Mouse (Mus musculus) forebrain, postnatal 0 days (tissue): ENCODE results near the gene Homer1. TPM values are rescaled to one million over a fixed set of nuclear protein-coding genes. Genes with fewer than 3 reads are reported as not detected.
A peak's percentile ranks its signal among the peaks of the same experiment; 100 is the strongest.

ENCODE experiments used
- ATAC-seq: fragments of 200-750 bp; cut with Nextera tagmentation; 2 replicates; pipeline ENCODE4 v1.8.0; 2017; ENCODE audit warnings: mild to moderate bottlenecking, moderate library complexity
- DNase-seq: peaks from one replicate; pipeline ENCODE4 v3.0.0-alpha.2; 2015
- H3K27ac ChIP-seq: fragments of 300-500 bp; sonication (generic); 2 replicates; pipeline ENCODE4 v1.5.1; 2014; ENCODE audit warnings: low read depth, mild to moderate bottlenecking, antibody characterized with exemption, low read length, moderate library complexity, mixed read lengths
- H3K27me3 ChIP-seq: fragments of 300-500 bp; sonication (generic); 2 replicates; pipeline ENCODE4 v1.6.1; 2014; ENCODE audit warnings: mild to moderate bottlenecking, low read length, mixed read lengths; ENCODE audit not compliant: insufficient read depth
- H3K36me3 ChIP-seq: fragments of 300-500 bp; sonication (generic); 2 replicates; pipeline ENCODE4 v1.6.1; 2014; ENCODE audit warnings: mild to moderate bottlenecking, moderate library complexity; ENCODE audit not compliant: insufficient read depth
- H3K4me1 ChIP-seq: fragments of 300-500 bp; sonication (generic); 2 replicates; pipeline ENCODE4 v1.6.1; 2014; ENCODE audit warnings: antibody characterized with exemption; ENCODE audit not compliant: insufficient read depth
- H3K4me2 ChIP-seq: fragments of 300-500 bp; sonication (generic); 2 replicates; pipeline ENCODE4 v1.6.1; 2014; ENCODE audit warnings: low read depth, mild to moderate bottlenecking, moderate library complexity
- H3K4me3 ChIP-seq: fragments of 300-500 bp; sonication (generic); 2 replicates; pipeline ENCODE4 v1.5.1; 2014; ENCODE audit warnings: low read depth, low read length, mixed read lengths
- H3K9ac ChIP-seq: fragments of 300-500 bp; sonication (generic); 2 replicates; pipeline ENCODE4 v1.6.1; 2014; ENCODE audit warnings: mild to moderate bottlenecking
- H3K9me3 ChIP-seq: fragments of 300-500 bp; sonication (generic); 2 replicates; pipeline ENCODE4 v1.6.1; 2016; ENCODE audit warnings: low read length
- CTCF ChIP-seq: sonication (generic); IDR thresholded peaks from 2 replicates; pipeline ENCODE4 v1.5.1; 2016; ENCODE audit warnings: antibody characterized with exemption, control low read depth, low read depth
- WGBS: fragments of 180-500 bp; shearing (Covaris S2); extraction: QIAGEN DNeasy Blood & Tissue Kit; methylation state at CpG from one replicate; pipeline ENCODE4 v1.1.7; 2014; 5-methylcytosine and 5-hydroxymethylcytosine counted together
- polyA plus RNA-seq: library from polyadenylated mRNA; unstranded; fragments of >200 nt; fragmentation: Nextera tagmentation; extraction: Ambion mirVana; gene quantifications from 2 replicates; pipeline ENCODE4 v1.2.1, GENCODE M21; 2015
- total RNA-seq: library from RNA; depleted of rRNA; stranded (reverse); fragments of >200 nt; gene quantifications from 2 replicates; pipeline ENCODE4 v1.2.3, GENCODE M21; 2014

Gene Homer1
- total and polyA plus RNA-seq, 2 experiments from 2014 or later: 14.8 to 102 TPM

- H3K36me3 ChIP-seq: no peaks in the 10 kb centered on the region
- H3K27ac ChIP-seq: no peak overlapping the region
- no peak for TF ChIP-seq CTCF
- no peaks in the 10 kb centered on the region for H3K9me3 ChIP-seq
- no peak overlapping the region for H3K4me3 ChIP-seq
- 95% methylated on average over 8 of the region's 8 CpGs for WGBS
- DNase-seq: no peak
- H3K4me1 ChIP-seq: no peaks in the 10 kb centered on the region
- no peak for ATAC-seq
- H3K4me2 ChIP-seq: no peak overlapping the region
- H3K27me3 ChIP-seq: no peaks in the 10 kb centered on the region
- H3K9ac ChIP-seq: no peak overlapping the region
Observed at GRCm38 (mm10) chr13:93380399-93381063, 81.1 kb downstream of the Homer1 start.

DNA sequence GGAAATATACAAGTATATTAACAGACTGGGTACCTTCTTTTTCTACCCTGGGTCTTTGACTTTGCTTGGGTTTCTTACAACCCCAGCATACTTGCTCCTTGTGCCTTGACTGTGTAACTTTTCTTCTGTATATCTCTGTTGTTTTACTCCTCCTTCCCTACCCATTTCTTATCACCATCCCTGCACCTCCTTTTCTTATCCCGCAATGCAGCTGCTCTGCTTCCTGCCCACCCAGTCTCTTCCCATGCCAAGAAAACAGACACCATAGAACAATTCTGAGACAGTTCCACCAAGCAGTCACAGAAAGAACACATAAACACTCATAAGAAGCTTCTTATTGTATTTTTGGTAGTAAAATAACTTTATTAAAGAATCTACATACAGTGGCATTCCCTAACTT lies 81.9 kb downstream of the Homer1 start:
- Histone ChIP-seq H3K9me3 (no peaks in the 10 kb centered on the region), H3K4me2 (no peak overlapping the region), H3K4me3 (no peak overlapping the region), H3K27me3 (no peaks in the 10 kb centered on the region), H3K36me3 (no peaks in the 10 kb centered on the region), H3K27ac (no peak overlapping the region), H3K4me1 (no peaks in the 10 kb centered on the region), H3K9ac (no peak overlapping the region)
- ATAC-seq (no peak), DNase-seq (no peak)
- WGBS: 88% methylated on average over 1 of the region's 1 CpGs
- TF ChIP-seq CTCF: no peak

GRCm38 (mm10) chr13:93383092-93383491 lies 83.7 kb downstream of the Homer1 start:
- Histone ChIP-seq H3K4me3 (no peak overlapping the region), H3K4me1 (no peaks in the 10 kb centered on the region), H3K9me3 (no peaks in the 10 kb centered on the region), H3K27ac (no peak overlapping the region), H3K36me3 (no peaks in the 10 kb centered on the region), H3K9ac (no peak overlapping the region), H3K4me2 (no peak overlapping the region), H3K27me3 (no peaks in the 10 kb centered on the region)
- no peak for TF ChIP-seq CTCF
- no peak for DNase-seq
- WGBS: 93% methylated on average over 5 of the region's 5 CpGs
- ATAC-seq: no peak

DNA sequence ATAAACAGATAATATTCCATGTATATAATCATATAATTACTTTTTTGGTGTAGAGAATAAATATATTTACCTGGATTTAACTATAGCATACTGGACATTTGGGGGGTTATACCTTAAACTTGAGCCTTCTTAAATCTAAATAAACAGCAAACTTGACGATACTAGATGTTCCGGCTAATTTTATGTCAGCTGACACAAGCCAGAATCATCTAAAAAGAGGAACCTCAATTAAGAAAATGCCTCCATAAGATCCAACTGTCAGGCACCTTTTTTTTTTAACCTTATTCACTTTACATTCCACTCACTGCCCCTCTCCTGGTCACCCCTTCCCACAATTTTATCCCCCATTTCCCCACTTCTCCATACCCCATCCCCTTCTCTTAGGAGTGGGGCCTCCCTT lies 84.2 kb downstream of the Homer1 start:
- H3K27me3 ChIP-seq: no peaks in the 10 kb centered on the region
- H3K9ac ChIP-seq: no peak overlapping the region
- H3K36me3 ChIP-seq: no peaks in the 10 kb centered on the region
- H3K4me1 ChIP-seq: no peaks in the 10 kb centered on the region
- no peak for DNase-seq
- H3K9me3 ChIP-seq: no peaks in the 10 kb centered on the region
- WGBS: 84% methylated on average over 2 of the region's 2 CpGs
- no peak overlapping the region for H3K27ac ChIP-seq
- ATAC-seq: no peak
- no peak overlapping the region for H3K4me2 ChIP-seq
- TF ChIP-seq CTCF: no peak
- no peak overlapping the region for H3K4me3 ChIP-seq

DNA sequence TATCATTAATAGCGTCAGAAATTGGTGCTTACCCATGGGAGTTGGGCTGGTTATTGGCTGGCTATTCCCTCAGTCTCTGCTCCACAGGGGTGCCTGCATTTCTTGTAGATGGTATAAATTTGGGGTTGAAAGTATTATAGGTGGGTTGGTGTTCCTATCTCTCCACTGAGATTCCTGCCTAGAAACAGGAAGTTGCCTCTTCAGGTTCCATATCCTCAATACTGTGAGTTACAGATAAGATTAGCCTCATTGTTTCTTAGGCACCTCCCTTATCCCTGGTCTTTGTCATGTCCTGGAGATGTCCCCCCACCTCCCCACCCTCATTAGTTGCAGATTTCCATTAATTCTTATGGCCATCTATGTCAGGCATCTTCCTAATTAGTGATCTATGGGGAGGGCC lies 85.0 kb downstream of the Homer1 start:
- TF ChIP-seq CTCF: no peak
- Histone ChIP-seq H3K27ac (no peak overlapping the region), H3K9me3 (no peaks in the 10 kb centered on the region), H3K4me1 (no peaks in the 10 kb centered on the region), H3K36me3 (no peaks in the 10 kb centered on the region), H3K4me2 (no peak overlapping the region), H3K4me3 (no peak overlapping the region), H3K9ac (no peak overlapping the region), H3K27me3 (no peaks in the 10 kb centered on the region)
- WGBS: 85% methylated on average over 1 of the region's 1 CpGs
- no peak for DNase-seq
- ATAC-seq: no peak

- TF ChIP-seq CTCF: no peak
- Histone ChIP-seq H3K36me3 (no peaks in the 10 kb centered on the region), H3K4me2 (no peak overlapping the region), H3K27ac (no peak overlapping the region), H3K27me3 (no peaks in the 10 kb centered on the region), H3K4me1 (no peaks in the 10 kb centered on the region), H3K4me3 (no peak overlapping the region), H3K9ac (no peak overlapping the region), H3K9me3 (no peaks in the 10 kb centered on the region)
- WGBS: 77% methylated on average over 1 of the region's 1 CpGs
- ATAC-seq: no peak
- no peak for DNase-seq
Observed at GRCm38 (mm10) chr13:93385147-93385546, 85.7 kb downstream of the Homer1 start.

GRCm38 (mm10) chr13:93387440-93387839 lies 88.0 kb downstream of the Homer1 start:
- H3K4me3 ChIP-seq: no peak overlapping the region
- no peak overlapping the region for H3K9ac ChIP-seq
- no peaks in the 10 kb centered on the region for H3K9me3 ChIP-seq
- 52% methylated on average over 5 of the region's 5 CpGs for WGBS
- ATAC-seq: no peak; the same call in 1 of the 2 replicates
- no peaks in the 10 kb centered on the region for H3K27me3 ChIP-seq
- TF ChIP-seq CTCF: no peak
- H3K4me1 ChIP-seq: no peaks in the 10 kb centered on the region
- 0 out of 2 replicates have a peak, but pooled peaks cover 5% of the 10 kb centered on the region for H3K36me3 ChIP-seq
- no peak overlapping the region for H3K27ac ChIP-seq
- DNase-seq: peak; percentile 18
- no peak overlapping the region for H3K4me2 ChIP-seq
